Mouse (Mus musculus) cerebellum, adult 2 months (tissue): ENCODE results near the gene Man1c1.

ENCODE experiments used
- CTCF ChIP-seq: fragments of 200-500 bp; IDR thresholded peaks from 2 replicates; pipeline ENCODE4 v1.5.1; 2011; ENCODE audit warnings: low read depth, mild to moderate bottlenecking, control low read depth, low read length, moderate library complexity, borderline replicate concordance; ENCODE audit not compliant: insufficient read depth
- POLR2A ChIP-seq: fragments of 200-500 bp; IDR thresholded peaks from 2 replicates; pipeline ENCODE4 v1.6.1; 2011; ENCODE audit warnings: low read length, control low read depth, borderline replicate concordance; ENCODE audit not compliant: insufficient read depth

GRCm38 (mm10) chr4:134557626-134558249, 146.4 kb downstream of the Man1c1 start:
- TF ChIP-seq CTCF (no peak), POLR2A (no peak)
